Mouse (Mus musculus) adrenal gland, postnatal 25 days (tissue): ENCODE measurements around the gene Gm15097. TPM values are rescaled to one million over a fixed set of nuclear protein-coding genes. Genes with fewer than 3 reads are reported as not detected.
A peak's percentile ranks its signal among the peaks of the same experiment; 100 is the strongest.
"Not testable (repeated sequence)": the region's sequence is repeated elsewhere in the genome, so short reads cannot be mapped to it uniquely, and the experiment has no call there.

Source experiments
- DNase-seq: peaks from one replicate; pipeline ENCODE4 v3.0.0; 2021; ENCODE audit warnings: mixed read lengths
- long read RNA-seq: library from polyadenylated mRNA; stranded (forward); transcript quantifications from one replicate; pipeline ENCODE4 v2.0.0, GENCODE M21; 2021
- total RNA-seq: library from RNA; stranded (reverse); gene quantifications from 2 replicates; pipeline ENCODE4 v1.2.3, GENCODE M21; 2021

Gm15097 gene
- total RNA-seq, result not detected in 2 replicates
- long read RNA-seq, result 0 reads

DNA sequence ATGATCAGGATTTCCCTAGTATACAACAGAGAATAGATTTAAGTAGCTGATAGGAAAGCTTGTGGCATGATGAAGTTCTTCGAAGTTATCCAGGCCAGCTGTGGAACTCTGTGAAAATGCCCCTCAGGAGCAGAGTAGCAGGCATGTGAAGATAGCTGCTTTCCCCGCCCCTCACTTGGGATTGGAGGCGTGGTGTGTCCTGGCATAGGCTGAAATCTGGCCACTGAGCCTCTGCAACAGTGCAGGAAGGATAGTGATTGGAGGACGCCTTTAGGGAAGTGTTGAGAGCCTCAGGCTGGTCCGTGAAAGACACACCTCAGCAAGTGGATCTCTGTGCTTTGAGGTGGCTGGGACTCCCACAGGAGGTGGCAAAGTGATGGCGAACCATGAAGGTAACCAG is at the start of gene Gm15097:
Gm15097 (plus strand) TSS at position 301 of the 400 bp plus-strand sequence.
- not testable (repeated sequence) for DNase-seq

DNA sequence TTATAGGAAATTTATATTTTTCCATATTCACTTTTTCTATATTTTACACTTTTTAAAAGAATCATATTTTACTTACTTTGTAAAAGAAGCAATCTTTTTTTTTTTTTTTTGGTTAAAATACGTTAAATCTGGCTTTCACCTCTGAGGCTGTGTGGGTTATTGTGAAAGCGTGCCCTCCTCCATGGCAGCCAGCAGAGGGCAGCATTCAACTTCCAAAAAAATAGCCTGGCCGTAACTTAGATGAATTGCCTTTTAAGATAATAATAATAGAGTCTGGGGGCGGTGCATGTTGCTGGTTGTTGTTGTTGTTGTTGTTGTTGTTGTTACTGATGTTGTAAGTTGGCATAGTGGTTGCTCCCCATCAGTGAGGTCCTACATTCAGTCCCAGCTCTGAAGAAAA is 21.4 kb upstream of the Gm15097 start:
- DNase-seq, result peak; percentile 1

DNA sequence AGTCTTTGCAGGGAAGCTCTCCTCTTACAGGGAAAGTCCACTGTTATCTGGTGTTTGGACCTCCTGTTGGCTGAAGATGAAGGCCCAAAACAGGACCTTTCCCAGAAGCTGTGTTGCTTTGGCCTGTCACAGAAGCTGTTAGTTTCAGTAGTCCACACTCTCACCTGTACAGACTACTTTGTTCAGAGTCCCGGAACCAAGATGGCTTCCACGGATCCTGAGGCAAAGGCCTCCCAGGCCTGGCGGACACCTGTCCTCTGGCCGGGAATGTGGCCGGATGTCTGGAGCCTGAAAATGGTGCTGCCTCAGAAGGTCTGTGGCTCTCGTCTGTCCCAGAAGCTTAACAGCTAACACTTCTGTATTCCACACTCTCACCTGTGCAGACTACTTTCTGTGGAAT is 26.9 kb downstream of the Gm15097 start:
- DNase-seq, result not testable (repeated sequence)

Other genes starting within 250 kb of the Gm15097 start
- not detected in 2 replicates for gene Gm10439, start 189.9 kb upstream of the Gm15097 start, total RNA-seq
- gene Gm15091, start 157.2 kb downstream of the Gm15097 start, total RNA-seq, result not detected in 2 replicates